Mouse (Mus musculus): Measurements from ENCODE around the gene Klkb1. TPM values are rescaled to one million over a fixed set of nuclear protein-coding genes. Genes with fewer than 3 reads are reported as not detected.

The Klkb1 gene
- polyA plus RNA-seq (2017; shearing (Covaris generic)) = not detected

DNA sequence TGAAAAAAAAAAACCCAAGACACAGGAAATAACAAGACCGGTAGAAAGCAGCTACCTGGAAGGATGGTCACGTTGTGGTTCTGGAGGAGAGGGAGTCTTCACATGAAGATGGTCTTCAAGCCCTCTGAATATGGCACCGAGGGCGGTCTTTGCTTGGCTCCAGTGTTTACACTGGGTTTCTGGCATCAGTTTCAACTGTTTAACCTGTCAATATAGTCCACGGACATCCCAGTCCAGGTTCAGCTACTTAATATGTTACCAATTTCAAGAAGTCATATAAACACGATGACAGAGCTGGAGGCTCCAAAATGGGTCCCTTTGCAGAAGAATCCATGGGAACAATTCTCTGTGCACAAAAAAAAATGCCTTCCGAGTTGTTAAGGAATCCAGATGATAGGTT, at the start of gene Klkb1:
Gene Klkb1 (minus strand): TSS at position 173 of the 400 bp plus-strand sequence.

DNA sequence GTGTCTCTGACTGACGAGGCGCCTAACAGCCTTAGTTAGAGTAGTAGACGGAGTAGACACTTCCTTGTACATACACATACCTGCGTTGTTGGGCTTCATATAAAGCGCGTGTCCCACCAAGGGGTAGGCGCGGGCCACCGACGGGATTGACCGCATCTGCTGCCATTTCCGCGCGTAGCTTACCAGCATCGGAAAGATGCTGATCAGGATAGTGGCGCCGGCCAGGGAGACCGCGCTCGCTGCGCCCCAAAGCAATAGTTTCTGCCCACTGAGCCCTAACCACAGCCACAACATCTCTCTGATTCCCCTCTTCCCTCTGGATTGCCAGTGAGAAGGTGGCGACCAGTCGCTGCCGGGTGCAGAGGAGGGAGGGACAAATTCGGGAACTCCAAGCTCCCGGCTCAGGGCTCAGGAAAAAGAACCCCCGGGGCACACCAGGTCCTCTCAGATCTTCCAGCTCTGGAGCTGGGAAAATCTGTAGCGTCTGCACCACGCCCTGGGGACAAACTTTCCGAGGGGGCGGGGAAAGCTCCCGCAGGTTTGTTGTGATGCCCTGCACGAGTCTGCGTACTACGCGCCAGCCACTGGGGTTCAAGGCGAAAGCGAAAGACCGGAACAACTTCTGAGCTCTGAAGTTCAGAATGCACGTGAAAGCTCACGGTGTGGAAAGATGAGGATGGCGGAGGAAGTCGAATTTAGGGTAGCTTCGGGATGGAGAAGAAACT, 38.2 kb upstream of the Klkb1 start, which contains the start of gene Cyp4v3:
Gene Cyp4v3 (minus strand): TSS at position 532 of the 725 bp plus-strand sequence.

DNA sequence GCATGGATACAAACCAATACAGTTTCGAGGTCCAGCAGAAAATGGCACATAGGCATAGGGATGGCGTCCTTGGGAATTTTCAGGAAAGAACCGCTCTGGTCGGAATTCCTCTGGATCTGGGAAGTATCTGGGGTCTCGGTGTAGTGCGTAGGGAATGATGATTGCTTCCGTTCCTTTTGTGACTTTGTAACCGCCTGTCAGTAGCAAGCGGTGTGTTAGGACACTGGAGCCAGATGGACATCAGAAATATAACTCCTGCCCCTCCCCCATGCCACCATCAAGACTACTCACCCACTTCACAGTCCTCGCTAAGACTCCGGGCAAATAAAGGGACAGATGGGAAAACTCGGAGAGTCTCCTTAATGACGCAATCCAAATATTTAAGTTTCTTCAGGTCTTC, 13.7 kb upstream of the Klkb1 start, which contains the start of gene Gm45753:
Gene Gm45753 (minus strand): TSS at position 101 of the 400 bp plus-strand sequence.

DNA sequence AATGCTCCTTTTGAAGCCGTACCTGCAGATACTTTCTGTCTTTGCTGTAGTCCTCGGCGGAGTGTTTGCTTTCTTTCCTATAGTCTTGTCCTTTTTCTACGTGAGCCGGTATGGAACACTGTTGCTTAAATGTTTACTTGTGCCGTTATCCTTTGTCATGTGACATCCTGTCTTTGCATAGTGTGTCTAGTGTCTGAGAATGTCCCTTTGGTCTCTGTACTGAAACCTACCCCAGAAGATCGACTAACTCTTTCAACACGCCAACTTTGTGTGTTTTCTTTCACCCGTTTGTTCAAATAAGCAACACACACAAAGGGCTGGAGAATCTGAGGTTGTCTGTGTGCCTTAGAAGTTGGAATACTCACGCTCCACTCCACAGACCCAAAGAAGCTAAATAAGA, 32.7 kb downstream of the Klkb1 start, which contains the start of gene F11:
Gene F11 (minus strand): TSS at position 112 of the 400 bp plus-strand sequence.

Other genes starting within 250 kb of the Klkb1 start
- not detected for gene Mtnr1a, start 225.7 kb downstream of the Klkb1 start, polyA plus RNA-seq (2017; shearing (Covaris generic))
- gene F11, start 32.8 kb downstream of the Klkb1 start, polyA plus RNA-seq (2017; shearing (Covaris generic)) = not detected
- gene Gm45753, start 13.6 kb upstream of the Klkb1 start, polyA plus RNA-seq (2017; shearing (Covaris generic)) = not detected
- gene Cyp4v3, start 38.4 kb upstream of the Klkb1 start, polyA plus RNA-seq (2017; shearing (Covaris generic)) = 25.1 TPM
- 0.06 TPM for gene Fam149a, start 87.4 kb upstream of the Klkb1 start, polyA plus RNA-seq (2017; shearing (Covaris generic))
- gene Tlr3, start 116.2 kb upstream of the Klkb1 start, polyA plus RNA-seq (2017; shearing (Covaris generic)) = 0.88 TPM
- gene Sorbs2, start 212.9 kb upstream of the Klkb1 start, polyA plus RNA-seq (2017; shearing (Covaris generic)) = 0.29 TPM

Measured in inflammation-experienced regulatory T-cells, adult 16 weeks (primary cell).